Mouse (Mus musculus): Measurements from ENCODE around the gene Hps6.

- no peak for TF ChIP-seq POLR2A (IDR thresholded peaks at IDR 0.05; ENCODE audit: control insufficient read depth, low read depth, low read length)
- no peak for TF ChIP-seq CTCF (IDR thresholded peaks at IDR 0.05; ENCODE audit: control insufficient read depth, insufficient read depth, insufficient replicate concordance, low read depth, low read length)
Observed at GRCm38 (mm10) chr19:45956736-45957135, 46.6 kb upstream of the Hps6 start.

All from testis, adult 2 months (tissue).